ENCODE assay signal across 10 mouse cellular contexts in genomic region chr10:79919251-79919849, GRCm38 (mm10). TPM values are rescaled to one million over a fixed set of nuclear protein-coding genes. Genes with fewer than 3 reads are reported as not detected.
DNase-seq lines count a peak whose midpoint lies in the region; ATAC-seq and TF ChIP-seq lines count a peak whose summit lies in the region.
"Had no signal": no experiment of that assay in that cellular context is flagged by ENCODE, and none has a peak within 500 bp of the region (broad histone marks: within the 10 kb centered on the region; RNA-seq: fewer than 3 reads in every experiment).

No protein-coding gene starts in this region.

- peak overlapping the region; percentile 28; the same call in 1 of the 2 replicates for H3K4me2 ChIP-seq in heart, embryonic 16.5 days (ENCODE audit: low read depth, low read length)
- peak overlapping the region; percentile 23; the same call in 1 of the 2 replicates for H3K4me2 ChIP-seq in embryonic facial prominence, embryonic 11.5 days (ENCODE audit: low read depth, low read length)
- 0 out of 2 replicates have a peak overlapping the region, but pooled peaks have one; percentile 30 for H3K4me2 ChIP-seq in liver, embryonic 16.5 days (ENCODE audit: low read depth, low read length)

- H3K9ac ChIP-seq in heart, embryonic 16.5 days (ENCODE audit: low read length): no peak overlapping the region
- H3K9ac ChIP-seq in embryonic facial prominence, embryonic 11.5 days (replicated peaks; ENCODE audit: low read length): no peak overlapping the region
- H3K9ac ChIP-seq in liver, embryonic 16.5 days (ENCODE audit: low read depth, low read length): no peak overlapping the region

- H3K27ac ChIP-seq in heart, embryonic 16.5 days (ENCODE audit: low read length): no peak overlapping the region
- H3K27ac ChIP-seq in embryonic facial prominence, embryonic 11.5 days (replicated peaks; ENCODE audit: low read depth, low read length): no peak overlapping the region
- no peak overlapping the region for H3K27ac ChIP-seq in liver, embryonic 16.5 days (ENCODE audit: low read length)

- peak overlapping the region; percentile 16; the same call in 1 of the 2 replicates for H3K4me3 ChIP-seq in heart, embryonic 16.5 days (ENCODE audit: low read length)
- H3K4me3 ChIP-seq in E14TG2a.4 (replicated peaks; ENCODE audit: low read length): peak overlapping the region; percentile 69
- peak overlapping the region; percentile 10; the same call in 1 of the 2 replicates for H3K4me3 ChIP-seq in embryonic facial prominence, embryonic 11.5 days (ENCODE audit: low read depth, low read length)
- no peak overlapping the region for H3K4me3 ChIP-seq in liver, embryonic 16.5 days (ENCODE audit: low read depth, low read length)

- no peak for TF ChIP-seq CTCF in E14TG2a.4 (conservative IDR thresholded peaks at IDR 0.05; ENCODE audit: low read length)

- no peak for ATAC-seq in heart, embryonic 16.5 days (replicated peaks; ENCODE audit: extremely low read depth, insufficient read depth, low FRiP score)
- ATAC-seq in embryonic facial prominence, embryonic 11.5 days (replicated peaks; ENCODE audit: insufficient number of reproducible peaks, low FRiP score, low TSS enrichment, low read depth): no peak
- ATAC-seq in liver, embryonic 16.5 days (ENCODE audit: low read depth): no peak

- H3K4me1 ChIP-seq in heart, embryonic 16.5 days (ENCODE audit: control insufficient read depth, insufficient read depth, low read length): peaks cover 43% of the 10 kb centered on the region
- H3K4me1 ChIP-seq in E14TG2a.4 (replicated peaks; ENCODE audit: low read depth, low read length): peaks cover 86% of the 10 kb centered on the region
- H3K4me1 ChIP-seq in embryonic facial prominence, embryonic 11.5 days (ENCODE audit: control insufficient read depth, insufficient read depth, low read length): peaks cover 8% of the 10 kb centered on the region; the same call in 1 of the 2 replicates
- H3K4me1 ChIP-seq in liver, embryonic 16.5 days (ENCODE audit: control insufficient read depth, low read depth, low read length): peaks cover 57% of the 10 kb centered on the region

- 5% methylated on average over 21 of the region's 21 CpGs for WGBS in heart, embryonic 16.5 days
- 6% methylated on average over 20 of the region's 21 CpGs for whole genome bisulfite sequencing in embryonic facial prominence, embryonic 11.5 days
- 13% methylated on average over 21 of the region's 21 CpGs for WGBS in liver, embryonic 16.5 days (ENCODE audit: insufficient replicate concordance)

- H3K36me3 ChIP-seq in heart, embryonic 16.5 days (ENCODE audit: control insufficient read depth, insufficient read depth): no peaks in the 10 kb centered on the region
- H3K36me3 ChIP-seq in E14TG2a.4 (ENCODE audit: insufficient read depth, low read length): no peaks in the 10 kb centered on the region; the same call in 1 of the 2 replicates
- H3K36me3 ChIP-seq in embryonic facial prominence, embryonic 11.5 days (replicated peaks; ENCODE audit: control insufficient read depth, insufficient read depth, low read depth, low read length): no peaks in the 10 kb centered on the region
- H3K36me3 ChIP-seq in liver, embryonic 16.5 days (ENCODE audit: control insufficient read depth, insufficient read depth): no peaks in the 10 kb centered on the region

- H3K9me3 ChIP-seq in heart, embryonic 16.5 days (replicated peaks; ENCODE audit: control insufficient read depth, low read length): no peaks in the 10 kb centered on the region
- no peaks in the 10 kb centered on the region for H3K9me3 ChIP-seq in E14TG2a.4 (ENCODE audit: low read length)
- H3K9me3 ChIP-seq in embryonic facial prominence, embryonic 11.5 days (replicated peaks; ENCODE audit: control insufficient read depth, low read length): no peaks in the 10 kb centered on the region
- no peaks in the 10 kb centered on the region for H3K9me3 ChIP-seq in liver, embryonic 16.5 days (replicated peaks; ENCODE audit: control insufficient read depth, low read length)

- DNase-seq in heart, adult 9 months (ENCODE audit: low spot score in 2 of 2): no peak
- DNase-seq in embryonic facial prominence, embryonic 11.5 days (ENCODE audit: low spot score): no peak
- DNase-seq in adrenal gland, postnatal 25 days: no peak
- no peak for DNase-seq in layer of hippocampus, adult 8-10 months (ENCODE audit: low spot score in 2 of 2)
- DNase-seq in spleen, postnatal 4 days (ENCODE audit: low spot score in 2 of 2): no peak
- DNase-seq: right cerebral cortex, adult 18-20 months had no signal

- H3K27me3 ChIP-seq in heart, embryonic 16.5 days (ENCODE audit: control insufficient read depth, insufficient read depth, low read length): peaks cover 57% of the 10 kb centered on the region
- peaks cover 65% of the 10 kb centered on the region for H3K27me3 ChIP-seq in E14TG2a.4 (ENCODE audit: insufficient read depth, low read length)
- H3K27me3 ChIP-seq in embryonic facial prominence, embryonic 11.5 days (ENCODE audit: control insufficient read depth, insufficient read depth, low read length): peaks cover 61% of the 10 kb centered on the region
- H3K27me3 ChIP-seq in liver, embryonic 16.5 days (ENCODE audit: control insufficient read depth, insufficient read depth, low read depth, low read length): peaks cover 62% of the 10 kb centered on the region

RNA-seq across cellular contexts. Expression of gene R3hdm4, which starts 1.7 kb away (rescaled TPM):
- polyA plus RNA-seq in heart, embryonic 16.5 days (2015; fragmentation: Nextera tagmentation; extraction: Ambion mirVana): 112 and 114 TPM in 2 replicates
- 116 and 122 TPM in 2 replicates for polyA plus RNA-seq in embryonic facial prominence, embryonic 11.5 days (2014; fragmentation: Nextera tagmentation; extraction: Ambion mirVana)
- polyA plus RNA-seq in liver, embryonic 16.5 days (2015; fragmentation: Nextera tagmentation; extraction: Ambion mirVana): 47.1 and 49.3 TPM in 2 replicates
- total RNA-seq in adrenal gland, postnatal 25 days (2021): 85.5 and 98.9 TPM in 2 replicates
- 100 to 1,000 TPM; 340 to 392 (median 347) TPM for total RNA-seq in layer of hippocampus, adult 8-10 months (2022)

RNA-seq across cellular contexts. Expression of gene Kiss1r, which starts 2.6 kb away (rescaled TPM):
- polyA plus RNA-seq in heart, embryonic 16.5 days (2015; fragmentation: Nextera tagmentation; extraction: Ambion mirVana): 0.49 and 0.64 TPM in 2 replicates
- 0.48 and 0.75 TPM in 2 replicates for polyA plus RNA-seq in embryonic facial prominence, embryonic 11.5 days (2014; fragmentation: Nextera tagmentation; extraction: Ambion mirVana)
- polyA plus RNA-seq in liver, embryonic 16.5 days (2015; fragmentation: Nextera tagmentation; extraction: Ambion mirVana): 0.18 and 0.20 TPM in 2 replicates
- 1.1 and 2.3 TPM in 2 replicates for total RNA-seq in adrenal gland, postnatal 25 days (2021)
- total RNA-seq in layer of hippocampus, adult 8-10 months (2022): 1 to 10 TPM; 6.3 to 8.3 (median 7.6) TPM

RNA-seq across cellular contexts. Expression of gene Arid3a, which starts 7.5 kb away (rescaled TPM):
- 1.5 and 2.3 TPM in 2 replicates for polyA plus RNA-seq in heart, embryonic 16.5 days (2015; fragmentation: Nextera tagmentation; extraction: Ambion mirVana)
- 5.0 and 5.2 TPM in 2 replicates for polyA plus RNA-seq in embryonic facial prominence, embryonic 11.5 days (2014; fragmentation: Nextera tagmentation; extraction: Ambion mirVana)
- polyA plus RNA-seq in liver, embryonic 16.5 days (2015; fragmentation: Nextera tagmentation; extraction: Ambion mirVana): 5.1 and 5.8 TPM in 2 replicates
- 5.2 and 5.8 TPM in 2 replicates for total RNA-seq in adrenal gland, postnatal 25 days (2021)
- 10 to 100 TPM in 1 of 4 experiments, 1 to 10 TPM in 3; 6.6 to 11.8 (median 7.5) TPM for total RNA-seq in layer of hippocampus, adult 8-10 months (2022)

RNA-seq across cellular contexts. Expression of gene Gm26602, which starts 8.7 kb away (rescaled TPM):
- 2.4 and 13.2 TPM in 2 replicates for polyA plus RNA-seq in heart, embryonic 16.5 days (2015; fragmentation: Nextera tagmentation; extraction: Ambion mirVana)
- 4.3 and 11.5 TPM in 2 replicates for polyA plus RNA-seq in embryonic facial prominence, embryonic 11.5 days (2014; fragmentation: Nextera tagmentation; extraction: Ambion mirVana)
- 2.5 TPM in 1 of 2 replicates, not detected in the other for polyA plus RNA-seq in liver, embryonic 16.5 days (2015; fragmentation: Nextera tagmentation; extraction: Ambion mirVana)
- not detected in 2 replicates for total RNA-seq in adrenal gland, postnatal 25 days (2021)
- total RNA-seq in layer of hippocampus, adult 8-10 months (2022): not detected
- total RNA-seq: left cerebral cortex, postnatal 25 days had no signal

RNA-seq across cellular contexts. Expression of gene Med16, which starts 10.6 kb away (rescaled TPM):
- 44.9 and 45.2 TPM in 2 replicates for polyA plus RNA-seq in heart, embryonic 16.5 days (2015; fragmentation: Nextera tagmentation; extraction: Ambion mirVana)
- 36.5 and 36.9 TPM in 2 replicates for polyA plus RNA-seq in embryonic facial prominence, embryonic 11.5 days (2014; fragmentation: Nextera tagmentation; extraction: Ambion mirVana)
- polyA plus RNA-seq in liver, embryonic 16.5 days (2015; fragmentation: Nextera tagmentation; extraction: Ambion mirVana): 14.7 and 15.3 TPM in 2 replicates
- total RNA-seq in adrenal gland, postnatal 25 days (2021): 36.0 and 49.2 TPM in 2 replicates
- total RNA-seq in layer of hippocampus, adult 8-10 months (2022): 10 to 100 TPM; 50.4 to 61.2 (median 57.1) TPM
